Mouse (Mus musculus) MEL (cell line): ENCODE measurements at regions not wholly inside any gene's neighbourhood (a gene's known extent, or its start where the extent isn't known, plus 50 kb on each side); places are given as distances from the start of the nearest gene placed in this dataset.

Experiments used
- DNase-seq: peaks from one replicate; pipeline ENCODE4 v3.0.0; 2011; ENCODE audit warnings: low read depth, low spot score
- H3K27ac ChIP-seq: 2 replicates; pipeline ENCODE4 v1.5.1; 2012; ENCODE audit warnings: low read depth, mild to moderate bottlenecking, control low read depth, low read length, moderate library complexity; ENCODE audit not compliant: control insufficient read depth
- H3K27me3 ChIP-seq, 2 experiments: fragments of 150-350 bp in 1 of 2; sonication (generic) in 1 of 2; 2 replicates each; pipeline ENCODE4 v1.6.1; 2012; ENCODE audit warnings: low read length in 2 of 2, mild to moderate bottlenecking in 2 of 2, improper control_type of control experiment in 1 of 2, moderate library complexity in 1 of 2; ENCODE audit not compliant: insufficient read depth in 2 of 2, control insufficient read depth in 1 of 2
- H3K36me3 ChIP-seq, 2 experiments: 2 replicates each; pipeline ENCODE4 v1.6.1; 2012 to 2014; ENCODE audit warnings: low read length in 2 of 2, improper control_type of control experiment in 1 of 2, inconsistent platforms in 1 of 2, mild to moderate bottlenecking in 1 of 2; ENCODE audit not compliant: insufficient read depth in 2 of 2, control insufficient read depth in 1 of 2
- H3K4me1 ChIP-seq, 2 experiments: fragments of 150-350 bp in 1 of 2; sonication (generic) in 1 of 2; 2 replicates each; pipeline ENCODE4 v1.6.1; 2012; ENCODE audit warnings: low read length in 2 of 2, improper control_type of control experiment in 1 of 2, mild to moderate bottlenecking in 1 of 2; ENCODE audit not compliant: insufficient read depth in 2 of 2, control insufficient read depth in 1 of 2
- H3K4me3 ChIP-seq, 2 experiments: fragments of 150-350 bp in 1 of 2; sonication (generic) in 1 of 2; 2 replicates each; pipeline ENCODE4 v1.5.1; 2012; ENCODE audit warnings: low read depth in 2 of 2, low read length in 2 of 2, mild to moderate bottlenecking in 2 of 2, moderate library complexity in 2 of 2, control low read depth in 1 of 2, improper control_type of control experiment in 1 of 2; ENCODE audit not compliant: control insufficient read depth in 1 of 2, insufficient read depth in 1 of 2
- H3K79me2 ChIP-seq: 2 replicates; pipeline ENCODE4 v1.6.1; 2012; ENCODE audit warnings: mild to moderate bottlenecking, low read length, moderate library complexity; ENCODE audit not compliant: control insufficient read depth, poor library complexity, insufficient read depth
- H3K9ac ChIP-seq: 2 replicates; pipeline ENCODE4 v1.6.1; 2012; ENCODE audit warnings: low read depth, mild to moderate bottlenecking, control low read depth, low read length, moderate library complexity; ENCODE audit not compliant: control insufficient read depth, poor library complexity, severe bottlenecking
- H3K9me3 ChIP-seq: fragments of 150-350 bp; sonication (generic); replicated peaks from 2 replicates; pipeline ENCODE4 v1.6.1; 2012; ENCODE audit warnings: mild to moderate bottlenecking, low read length, improper control_type of control experiment, moderate library complexity; ENCODE audit not compliant: insufficient read depth
- BHLHE40 ChIP-seq: IDR thresholded peaks from 2 replicates; pipeline ENCODE4 v1.6.1; 2012; ENCODE audit warnings: low read depth, mild to moderate bottlenecking, inconsistent platforms, low read length, improper control_type of control experiment, borderline replicate concordance
- CHD1 ChIP-seq: IDR thresholded peaks from 2 replicates; pipeline ENCODE4 v1.6.1; 2012; ENCODE audit warnings: low read depth, mild to moderate bottlenecking, inconsistent platforms, low read length, improper control_type of control experiment
- CHD2 ChIP-seq: IDR thresholded peaks from 2 replicates; pipeline ENCODE4 v1.6.1; 2011; ENCODE audit warnings: low read length, improper control_type of control experiment
- GABPA ChIP-seq: IDR thresholded peaks from 2 replicates; pipeline ENCODE4 v1.6.1; 2012; ENCODE audit warnings: low read depth, mild to moderate bottlenecking, inconsistent platforms, low read length, improper control_type of control experiment, moderate library complexity
- GATA1 ChIP-seq: IDR thresholded peaks from 2 replicates; pipeline ENCODE4 v1.6.1; 2011; ENCODE audit warnings: low read depth, low read length, improper control_type of control experiment
- MAX ChIP-seq: IDR thresholded peaks from 2 replicates; pipeline ENCODE4 v1.6.1; 2011; ENCODE audit warnings: low read length, improper control_type of control experiment
- MAZ ChIP-seq: IDR thresholded peaks from 2 replicates; pipeline ENCODE4 v1.6.1; 2012; ENCODE audit warnings: low read depth, mild to moderate bottlenecking, inconsistent platforms, low read length, improper control_type of control experiment
- MEF2A ChIP-seq: IDR thresholded peaks from 2 replicates; pipeline ENCODE4 v1.6.1; 2014; ENCODE audit warnings: low read depth, mild to moderate bottlenecking, inconsistent platforms, low read length, improper control_type of control experiment; ENCODE audit not compliant: poor library complexity, insufficient replicate concordance, severe bottlenecking; ENCODE audit errors: extremely low read depth
- MXI1 ChIP-seq: IDR thresholded peaks from 2 replicates; pipeline ENCODE4 v1.6.1; 2011; ENCODE audit warnings: mild to moderate bottlenecking, low read depth, low read length, improper control_type of control experiment
- MYB ChIP-seq: IDR thresholded peaks from 2 replicates; pipeline ENCODE4 v1.6.1; 2011; ENCODE audit warnings: mild to moderate bottlenecking, low read depth, low read length, improper control_type of control experiment
- MYC ChIP-seq: IDR thresholded peaks from 2 replicates; pipeline ENCODE4 v1.6.1; 2011; ENCODE audit warnings: low read depth, mild to moderate bottlenecking, low read length, improper control_type of control experiment, moderate library complexity
- NRF1 ChIP-seq: IDR thresholded peaks from 2 replicates; pipeline ENCODE4 v1.6.1; 2014; ENCODE audit warnings: low read depth, mild to moderate bottlenecking, inconsistent platforms, low read length, improper control_type of control experiment, moderate library complexity; ENCODE audit not compliant: poor library complexity, insufficient read depth, severe bottlenecking
- POLR2A ChIP-seq, 2 experiments: IDR thresholded peaks; 2 replicates each; pipeline ENCODE4 v1.6.1; 2011 to 2012; ENCODE audit warnings: low read length in 2 of 2, mild to moderate bottlenecking in 2 of 2, control low read depth in 1 of 2, improper control_type of control experiment in 1 of 2, low read depth in 1 of 2, moderate library complexity in 1 of 2; ENCODE audit not compliant: control insufficient read depth in 1 of 2, insufficient read depth in 1 of 2, poor library complexity in 1 of 2
- POLR2AphosphoS2 ChIP-seq: IDR thresholded peaks from 2 replicates; pipeline ENCODE4 v1.6.1; 2011; ENCODE audit warnings: low read length, improper control_type of control experiment
- POLR2AphosphoS5 ChIP-seq: IDR thresholded peaks from 2 replicates; pipeline ENCODE4 v1.6.1; 2012; ENCODE audit warnings: low read depth, borderline replicate concordance, mild to moderate bottlenecking, inconsistent platforms, low read length, moderate library complexity, mixed read lengths
- RAD21 ChIP-seq: IDR thresholded peaks from 2 replicates; pipeline ENCODE4 v1.6.1; 2011; ENCODE audit warnings: mild to moderate bottlenecking, low read depth, low read length, improper control_type of control experiment
- RCOR1 ChIP-seq: IDR thresholded peaks from 2 replicates; pipeline ENCODE4 v1.6.1; 2012; ENCODE audit warnings: low read depth, mild to moderate bottlenecking, inconsistent platforms, low read length, improper control_type of control experiment
- SIN3A ChIP-seq: IDR thresholded peaks from 2 replicates; pipeline ENCODE4 v1.6.1; 2012; ENCODE audit warnings: low read length, improper control_type of control experiment, inconsistent platforms
- SMC3 ChIP-seq: IDR thresholded peaks from 2 replicates; pipeline ENCODE4 v1.6.1; 2011; ENCODE audit warnings: low read depth, low read length, improper control_type of control experiment
- TAL1 ChIP-seq: IDR thresholded peaks from 2 replicates; pipeline ENCODE4 v1.6.1; 2012; ENCODE audit warnings: mild to moderate bottlenecking, inconsistent platforms, low read length, moderate library complexity, mixed read lengths
- TBP ChIP-seq: IDR thresholded peaks from 2 replicates; pipeline ENCODE4 v1.8.0; 2011; ENCODE audit warnings: low read depth, low read length, improper control_type of control experiment
- USF1 ChIP-seq: IDR thresholded peaks from 2 replicates; pipeline ENCODE4 v1.6.1; 2014; ENCODE audit warnings: low read depth, mild to moderate bottlenecking, inconsistent platforms, low read length, improper control_type of control experiment, moderate library complexity
- USF2 ChIP-seq, 2 experiments: IDR thresholded peaks; 2 replicates each; pipeline ENCODE4 v1.6.1; 2011 to 2012; ENCODE audit warnings: improper control_type of control experiment in 2 of 2, low read length in 2 of 2, borderline replicate concordance in 1 of 2, inconsistent platforms in 1 of 2, low read depth in 1 of 2, mild to moderate bottlenecking in 1 of 2; ENCODE audit not compliant: insufficient read depth in 1 of 2
- ZKSCAN1 ChIP-seq: IDR thresholded peaks from 2 replicates; pipeline ENCODE4 v1.6.1; 2012; ENCODE audit warnings: low read depth, mild to moderate bottlenecking, inconsistent platforms, low read length, improper control_type of control experiment, moderate library complexity
- ZMIZ1 ChIP-seq: IDR thresholded peaks from 2 replicates; pipeline ENCODE4 v1.6.1; 2012; ENCODE audit warnings: low read depth, mild to moderate bottlenecking, inconsistent platforms, low read length, improper control_type of control experiment, moderate library complexity

GRCm38 (mm10) chr9:116347021-116347420 is 171.9 kb upstream of the Tgfbr2 start:
- Histone ChIP-seq H3K4me1 (no peaks in the 10 kb centered on the region), H3K4me3 (no peak overlapping the region), H3K9me3 (no peaks in the 10 kb centered on the region), H3K9ac (no peak overlapping the region), H3K27me3 (no peaks in the 10 kb centered on the region), H3K36me3 (no peaks in the 10 kb centered on the region), H3K27ac (no peak overlapping the region), H3K79me2 (no peaks in the 10 kb centered on the region)
- no peak for DNase-seq
- no peak for TF ChIP-seq RCOR1
- TF ChIP-seq USF2 (IDR thresholded peaks at IDR 0.05; ENCODE audit: borderline replicate concordance in 1 of 2, insufficient read depth in 1 of 2, low read depth in 1 of 2, low read length in 2 of 2) = no peak
- no peak for TF ChIP-seq ZKSCAN1
- no peak for TF ChIP-seq NRF1
- TF ChIP-seq MEF2A = no peak
- no peak for TF ChIP-seq MYC
- TF ChIP-seq POLR2AphosphoS2 = no peak
- TF ChIP-seq SIN3A = no peak
- TF ChIP-seq RAD21 = no peak
- no peak for TF ChIP-seq CHD2
- TF ChIP-seq TAL1 = no peak
- TF ChIP-seq CHD1 = no peak
- TF ChIP-seq POLR2AphosphoS5 = no peak
- no peak for TF ChIP-seq MYB
- no peak for TF ChIP-seq TBP
- no peak for TF ChIP-seq SMC3
- no peak for TF ChIP-seq USF1
- no peak for TF ChIP-seq POLR2A (IDR thresholded peaks at IDR 0.05; ENCODE audit: control insufficient read depth in 1 of 2, insufficient read depth in 1 of 2, low read depth in 1 of 2, low read length in 2 of 2, poor library complexity in 1 of 2)
- no peak for TF ChIP-seq GABPA

- Histone ChIP-seq H3K27me3 (no peaks in the 10 kb centered on the region), H3K36me3 (no peaks in the 10 kb centered on the region), H3K27ac (no peak overlapping the region), H3K9ac (no peak overlapping the region), H3K4me1 (no peaks in the 10 kb centered on the region), H3K79me2 (no peaks in the 10 kb centered on the region), H3K9me3 (no peaks in the 10 kb centered on the region), H3K4me3 (no peak overlapping the region)
- TF ChIP-seq SIN3A = no peak
- TF ChIP-seq GATA1 = no peak
- TF ChIP-seq CHD2 = no peak
- no peak for TF ChIP-seq TBP
- TF ChIP-seq ZMIZ1 = no peak
- no peak for TF ChIP-seq POLR2A (IDR thresholded peaks at IDR 0.05; ENCODE audit: control insufficient read depth in 1 of 2, insufficient read depth in 1 of 2, low read depth in 1 of 2, low read length in 2 of 2, poor library complexity in 1 of 2)
- no peak for TF ChIP-seq SMC3
- no peak for TF ChIP-seq MAZ
- TF ChIP-seq USF2 (IDR thresholded peaks at IDR 0.05; ENCODE audit: borderline replicate concordance in 1 of 2, insufficient read depth in 1 of 2, low read depth in 1 of 2, low read length in 2 of 2) = no peak
- TF ChIP-seq MXI1 = no peak
- TF ChIP-seq MAX = no peak
- TF ChIP-seq RAD21 = no peak
- no peak for TF ChIP-seq NRF1
- no peak for TF ChIP-seq BHLHE40
- no peak for TF ChIP-seq ZKSCAN1
- DNase-seq = no peak
Observed at GRCm38 (mm10) chr9:116346495-116346894, 171.3 kb upstream of the Tgfbr2 start.
